Mouse (Mus musculus) ES-Bruce4 (cell line): ENCODE data around the gene Optc.

Source experiments
- EP300 ChIP-seq: IDR thresholded peaks from 2 replicates; pipeline ENCODE4 v1.6.1; 2011; ENCODE audit warnings: low read depth, low read length; ENCODE audit not compliant: insufficient read depth
- POLR2A ChIP-seq: IDR thresholded peaks from one replicate; pipeline ENCODE4 v1.8.1; 2011; ENCODE audit warnings: low read length; ENCODE audit not compliant: insufficient read depth

DNA sequence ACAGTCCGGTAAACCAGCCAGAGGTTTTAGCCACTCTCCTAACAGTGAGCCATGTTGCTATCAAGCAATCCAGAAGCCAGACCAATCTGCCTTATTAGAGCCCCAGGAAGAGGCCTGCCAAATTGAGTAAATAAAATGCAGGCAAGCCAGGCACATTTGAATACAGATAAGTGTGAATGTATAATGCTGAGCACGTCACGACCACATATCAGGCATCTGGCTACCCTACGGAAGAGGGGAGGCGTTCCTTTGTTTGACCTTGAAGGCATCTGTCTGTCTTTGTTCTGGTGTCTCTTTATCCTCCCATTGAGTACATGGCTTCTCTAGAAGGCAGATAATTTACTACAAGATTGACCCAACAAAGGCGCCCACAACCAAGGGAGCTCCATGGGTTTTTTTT is 48.5 kb downstream of the Optc start:
- TF ChIP-seq POLR2A (no peak), EP300 (no peak)
